Mouse (Mus musculus) kidney, adult 9 months (tissue): ENCODE measurements at regions not wholly inside any gene's neighbourhood (a gene's known extent, or its start where the extent isn't known, plus 50 kb on each side); places are given as distances from the start of the nearest gene placed in this dataset.

Experiments
- DNase-seq: peaks from one replicate; pipeline ENCODE4 v3.0.0; 2022

GRCm38 (mm10) chr6:143635043-143635442 is 468.0 kb downstream of the Etnk1 start:
- peak; percentile 11 for DNase-seq

- DNase-seq = peak; percentile 16
Observed at GRCm38 (mm10) chr6:143640652-143641051, 473.6 kb downstream of the Etnk1 start.

GRCm38 (mm10) chr6:143642052-143642451 is 475.0 kb downstream of the Etnk1 start:
- DNase-seq = no peak

- no peak for DNase-seq
Observed at GRCm38 (mm10) chr6:143645989-143646388, 479.0 kb downstream of the Etnk1 start.

- no peak for DNase-seq
Observed at GRCm38 (mm10) chr6:143648501-143648900, 481.5 kb downstream of the Etnk1 start.

GRCm38 (mm10) chr6:143656576-143656975 is 489.6 kb downstream of the Etnk1 start:
- no peak for DNase-seq

- DNase-seq = no peak
Observed at GRCm38 (mm10) chr6:143660837-143661236, 493.8 kb downstream of the Etnk1 start.

- DNase-seq = no peak
Observed at GRCm38 (mm10) chr6:143663306-143663705, 496.3 kb downstream of the Etnk1 start.

GRCm38 (mm10) chr6:143665374-143665773 is 498.4 kb downstream of the Etnk1 start:
- DNase-seq = no peak

- no peak for DNase-seq
Observed at GRCm38 (mm10) chr6:143668551-143668950, 501.5 kb downstream of the Etnk1 start.

- no peak for DNase-seq
Observed at GRCm38 (mm10) chr6:143669446-143670130, 502.6 kb downstream of the Etnk1 start.

GRCm38 (mm10) chr6:143690131-143690530 is 523.1 kb downstream of the Etnk1 start:
- no peak for DNase-seq

GRCm38 (mm10) chr6:143690866-143691265 is 523.8 kb downstream of the Etnk1 start:
- DNase-seq = no peak

- no peak for DNase-seq
Observed at GRCm38 (mm10) chr6:143697997-143698396, 531.0 kb downstream of the Etnk1 start.

- no peak for DNase-seq
Observed at GRCm38 (mm10) chr6:143703984-143704383, 537.0 kb downstream of the Etnk1 start.

- DNase-seq = no peak
Observed at GRCm38 (mm10) chr6:143706451-143706850, 539.4 kb downstream of the Etnk1 start.

- no peak for DNase-seq
Observed at GRCm38 (mm10) chr6:143714461-143714860, 547.4 kb downstream of the Etnk1 start.

- no peak for DNase-seq
Observed at GRCm38 (mm10) chr6:143750074-143750473, 583.1 kb downstream of the Etnk1 start.

- peak; percentile 53 for DNase-seq
Observed at GRCm38 (mm10) chr6:143751076-143752070, 584.4 kb downstream of the Etnk1 start.

GRCm38 (mm10) chr6:143757462-143757861 is 590.4 kb downstream of the Etnk1 start:
- no peak for DNase-seq

- no peak for DNase-seq
Observed at GRCm38 (mm10) chr6:143768115-143768514, 601.1 kb downstream of the Etnk1 start.
